Mouse (Mus musculus) intestine, embryonic 14.5 days (tissue): ENCODE data around the gene Gm49387. TPM values are rescaled to one million over a fixed set of nuclear protein-coding genes. Genes with fewer than 3 reads are reported as not detected.

Experiments
- ATAC-seq: fragments of 200-750 bp; cut with Nextera tagmentation; replicated peaks from 2 replicates; pipeline ENCODE4 v1.8.0; 2017; ENCODE audit warnings: low read depth, moderate number of reproducible peaks, moderate TSS enrichment, moderate library complexity; ENCODE audit not compliant: low FRiP score, low TSS enrichment
- DNase-seq: peaks from one replicate; pipeline ENCODE4 v3.0.0-alpha.2; 2018; ENCODE audit warnings: low spot score
- H3K27ac ChIP-seq: fragments of 300-500 bp; sonication (generic); 2 replicates; pipeline ENCODE4 v1.5.1; 2014; ENCODE audit warnings: low read depth, mild to moderate bottlenecking, control low read depth
- H3K27me3 ChIP-seq: fragments of 300-500 bp; sonication (generic); replicated peaks from 2 replicates; pipeline ENCODE4 v1.6.1; 2014; ENCODE audit warnings: low read length, control low read depth; ENCODE audit not compliant: control insufficient read depth, insufficient read depth
- H3K36me3 ChIP-seq: fragments of 300-500 bp; sonication (generic); 2 replicates; pipeline ENCODE4 v1.6.1; 2014; ENCODE audit warnings: low read length, control low read depth; ENCODE audit not compliant: control insufficient read depth, insufficient read depth
- H3K4me1 ChIP-seq: fragments of 300-500 bp; sonication (generic); replicated peaks from 2 replicates; pipeline ENCODE4 v1.6.1; 2014; ENCODE audit warnings: low read length, control low read depth, mixed read lengths; ENCODE audit not compliant: control insufficient read depth, insufficient read depth
- H3K4me2 ChIP-seq: fragments of 300-500 bp; sonication (generic); 2 replicates; pipeline ENCODE4 v1.6.1; 2014; ENCODE audit warnings: low read length
- H3K4me3 ChIP-seq: fragments of 300-500 bp; sonication (generic); 2 replicates; pipeline ENCODE4 v1.5.1; 2014; ENCODE audit warnings: low read depth, low read length, control low read depth, mixed read lengths
- H3K9ac ChIP-seq: fragments of 300-500 bp; sonication (generic); 2 replicates; pipeline ENCODE4 v1.6.1; 2014; ENCODE audit warnings: mild to moderate bottlenecking, low read length
- H3K9me3 ChIP-seq: fragments of 300-500 bp; sonication (generic); 2 replicates; pipeline ENCODE4 v1.6.1; 2016; ENCODE audit warnings: low read length, control low read depth; ENCODE audit not compliant: control insufficient read depth
- WGBS: fragments of 180-500 bp; shearing (Covaris S2); extraction: QIAGEN DNeasy Blood & Tissue Kit; methylation state at CpG from one replicate; pipeline ENCODE4 v1.1.7; 2014; 5-methylcytosine and 5-hydroxymethylcytosine counted together
- polyA plus RNA-seq: library from polyadenylated mRNA; unstranded; fragments of >200 nt; fragmentation: Nextera tagmentation; extraction: Ambion mirVana; gene quantifications from 2 replicates; pipeline ENCODE4 v1.2.1, GENCODE M21; 2014

Gm49387 gene
- polyA plus RNA-seq, 1 experiment from 2014 or later, result 2.3 TPM

- H3K36me3 ChIP-seq, result no peaks in the 10 kb centered on the region
- no peaks in the 10 kb centered on the region for H3K27me3 ChIP-seq
- no peaks in the 10 kb centered on the region for H3K9me3 ChIP-seq
- no peak overlapping the region for H3K4me3 ChIP-seq
- peak; percentile 87 for DNase-seq
- WGBS, result 35% methylated on average over 5 of the region's 5 CpGs
- no peak for ATAC-seq
- no peak overlapping the region for H3K9ac ChIP-seq
- H3K27ac ChIP-seq, result no peak overlapping the region
- H3K4me2 ChIP-seq, result no peak overlapping the region
- peaks cover 30% of the 10 kb centered on the region for H3K4me1 ChIP-seq
Observed at GRCm38 (mm10) chr14:31656857-31657645, 16.4 kb upstream of the Gm49387 start.

GRCm38 (mm10) chr14:31656386-31656785 is 15.7 kb upstream of the Gm49387 start:
- H3K4me1 ChIP-seq, result peaks cover 28% of the 10 kb centered on the region
- DNase-seq (peak; percentile 40), ATAC-seq (no peak)
- no peaks in the 10 kb centered on the region for H3K27me3 ChIP-seq
- H3K36me3 ChIP-seq, result no peaks in the 10 kb centered on the region
- H3K27ac ChIP-seq, result no peak overlapping the region
- 69% methylated on average over 7 of the region's 7 CpGs for whole genome bisulfite sequencing
- no peak overlapping the region for H3K4me3 ChIP-seq
- H3K9ac ChIP-seq, result no peak overlapping the region
- H3K9me3 ChIP-seq, result no peaks in the 10 kb centered on the region
- H3K4me2 ChIP-seq, result no peak overlapping the region

GRCm38 (mm10) chr14:31655406-31655805 is 14.7 kb upstream of the Gm49387 start:
- WGBS, result 88% methylated on average over 14 of the region's 14 CpGs
- H3K4me1 ChIP-seq, result peaks cover 22% of the 10 kb centered on the region
- H3K27me3 ChIP-seq, result no peaks in the 10 kb centered on the region
- H3K9ac ChIP-seq, result no peak overlapping the region
- ATAC-seq (no peak), DNase-seq (peak; percentile 37)
- H3K36me3 ChIP-seq, result no peaks in the 10 kb centered on the region
- H3K9me3 ChIP-seq, result no peaks in the 10 kb centered on the region
- H3K4me2 ChIP-seq, result no peak overlapping the region
- H3K4me3 ChIP-seq, result no peak overlapping the region
- H3K27ac ChIP-seq, result no peak overlapping the region

- no peak overlapping the region for H3K4me2 ChIP-seq
- no peak for ATAC-seq
- no peaks in the 10 kb centered on the region for H3K36me3 ChIP-seq
- no peaks in the 10 kb centered on the region for H3K9me3 ChIP-seq
- H3K27ac ChIP-seq, result no peak overlapping the region
- WGBS, result 82% methylated on average over 5 of the region's 5 CpGs
- no peak overlapping the region for H3K4me3 ChIP-seq
- no peak overlapping the region for H3K9ac ChIP-seq
- peak; percentile 28 for DNase-seq
- no peaks in the 10 kb centered on the region for H3K27me3 ChIP-seq
- H3K4me1 ChIP-seq, result peaks cover 16% of the 10 kb centered on the region
Observed at GRCm38 (mm10) chr14:31654816-31655215, 14.1 kb upstream of the Gm49387 start.

GRCm38 (mm10) chr14:31653101-31653875 is 12.6 kb upstream of the Gm49387 start:
- H3K4me2 ChIP-seq, result no peak overlapping the region
- no peaks in the 10 kb centered on the region for H3K9me3 ChIP-seq
- H3K9ac ChIP-seq, result no peak overlapping the region
- H3K27me3 ChIP-seq, result no peaks in the 10 kb centered on the region
- no peak overlapping the region for H3K4me3 ChIP-seq
- no peak for ATAC-seq
- WGBS, result 75% methylated on average over 14 of the region's 14 CpGs
- H3K27ac ChIP-seq, result no peak overlapping the region
- peak; percentile 31 for DNase-seq
- H3K4me1 ChIP-seq, result peaks cover 9% of the 10 kb centered on the region
- no peaks in the 10 kb centered on the region for H3K36me3 ChIP-seq

- Histone ChIP-seq H3K36me3 (no peaks in the 10 kb centered on the region), H3K27me3 (no peaks in the 10 kb centered on the region), H3K4me3 (no peak overlapping the region), H3K4me1 (peaks cover 8% of the 10 kb centered on the region), H3K9me3 (no peaks in the 10 kb centered on the region), H3K9ac (no peak overlapping the region), H3K27ac (no peak overlapping the region), H3K4me2 (no peak overlapping the region)
- no peak for DNase-seq
- 64% methylated on average over 1 of the region's 1 CpGs for WGBS
- no peak for ATAC-seq
Observed at GRCm38 (mm10) chr14:31652624-31653023, 11.9 kb upstream of the Gm49387 start.

- no peak overlapping the region for H3K4me3 ChIP-seq
- H3K4me1 ChIP-seq, result peaks cover 3% of the 10 kb centered on the region
- peak; percentile 45 for DNase-seq
- WGBS, result 66% methylated on average over 5 of the region's 5 CpGs
- no peak for ATAC-seq
- H3K36me3 ChIP-seq, result no peaks in the 10 kb centered on the region
- H3K27me3 ChIP-seq, result no peaks in the 10 kb centered on the region
- H3K27ac ChIP-seq, result no peak overlapping the region
- no peaks in the 10 kb centered on the region for H3K9me3 ChIP-seq
- H3K9ac ChIP-seq, result no peak overlapping the region
- H3K4me2 ChIP-seq, result no peak overlapping the region
Observed at GRCm38 (mm10) chr14:31652106-31652505, 11.4 kb upstream of the Gm49387 start.

- H3K27me3 ChIP-seq, result no peaks in the 10 kb centered on the region
- no peaks in the 10 kb centered on the region for H3K4me1 ChIP-seq
- ATAC-seq (no peak), DNase-seq (no peak)
- H3K9ac ChIP-seq, result no peak overlapping the region
- no peaks in the 10 kb centered on the region for H3K36me3 ChIP-seq
- H3K27ac ChIP-seq, result no peak overlapping the region
- H3K4me3 ChIP-seq, result no peak overlapping the region
- H3K9me3 ChIP-seq, result no peaks in the 10 kb centered on the region
- WGBS, result 69% methylated on average over 7 of the region's 7 CpGs
- H3K4me2 ChIP-seq, result no peak overlapping the region
Observed at GRCm38 (mm10) chr14:31651206-31651605, 10.5 kb upstream of the Gm49387 start.
